Mouse (Mus musculus): ENCODE measurements around the gene Tomm6. TPM values are rescaled to one million over a fixed set of nuclear protein-coding genes. Genes with fewer than 3 reads are reported as not detected.
A peak's percentile ranks its signal among the peaks of the same experiment; 100 is the strongest.

Gene Tomm6
- polyA plus RNA-seq, 1 experiment from 2014 or later, result 327 TPM

DNA sequence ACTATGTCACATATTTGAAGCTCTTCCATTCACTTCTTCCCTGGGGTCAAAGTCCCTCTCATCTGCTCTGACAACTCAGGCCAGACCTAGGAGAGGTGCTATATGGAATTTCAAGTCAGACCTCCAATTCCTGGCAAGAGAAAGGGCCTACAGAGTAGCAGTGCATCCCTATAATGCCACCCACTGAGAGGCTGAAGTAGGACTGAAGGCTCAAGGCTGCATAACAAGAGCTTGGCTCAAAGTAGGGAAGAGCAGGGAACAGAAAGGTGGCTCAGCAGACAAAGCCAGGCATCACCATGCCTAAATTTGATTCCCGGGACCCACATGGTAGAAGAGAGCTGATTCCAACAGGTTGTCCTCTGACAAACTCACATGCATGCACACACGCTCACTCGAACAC, 3.5 kb upstream of the Tomm6 start:
- WGBS, result 94% methylated on average over 3 of the region's 3 CpGs
- Histone ChIP-seq H3K4me3 (no peak overlapping the region), H3K36me3 (no peaks in the 10 kb centered on the region), H3K4me1 (peaks cover 23% of the 10 kb centered on the region), H3K27ac (no peak overlapping the region), H3K27me3 (replicated peaks) (no peaks in the 10 kb centered on the region), H3K9me3 (no peaks in the 10 kb centered on the region), H3K9ac (no peak overlapping the region), H3K4me2 (replicated peaks) (no peak overlapping the region)
- no peak for ATAC-seq (ENCODE audit: low FRiP score, low read depth)

GRCm38 (mm10) chr17:47689894-47690293, 1.7 kb upstream of the Tomm6 start:
- 81% methylated on average over 8 of the region's 8 CpGs for WGBS
- H3K36me3 ChIP-seq, result 0 out of 2 replicates have a peak, but pooled peaks cover under 1% of the 10 kb centered on the region
- peak overlapping the region; percentile 86 for H3K4me2 ChIP-seq (replicated peaks)
- H3K4me3 ChIP-seq, result no peak overlapping the region
- peaks cover 29% of the 10 kb centered on the region for H3K4me1 ChIP-seq
- H3K27me3 ChIP-seq (replicated peaks), result no peaks in the 10 kb centered on the region
- no peak overlapping the region for H3K27ac ChIP-seq
- no peak for ATAC-seq (ENCODE audit: low FRiP score, low read depth)
- H3K9ac ChIP-seq, result no peak overlapping the region
- H3K9me3 ChIP-seq, result no peaks in the 10 kb centered on the region

- WGBS, result under 1% methylated on average over 58 of the region's 58 CpGs
- peak within 1 kb of the TSS; percentile 77 for H3K27ac ChIP-seq
- ATAC-seq (ENCODE audit: low FRiP score, low read depth), result peak; percentile 65
- no peaks in the 10 kb centered on the region for H3K9me3 ChIP-seq
- no peaks in the 10 kb centered on the region for H3K27me3 ChIP-seq (replicated peaks)
- peak within 1 kb of the TSS; percentile 86 for H3K4me2 ChIP-seq (replicated peaks)
- H3K9ac ChIP-seq, result peak within 1 kb of the TSS; percentile 84
- H3K36me3 ChIP-seq, result peaks cover 10% of the 10 kb centered on the region
- peaks cover 24% of the 10 kb centered on the region for H3K4me1 ChIP-seq
- H3K4me3 ChIP-seq, result peak within 1 kb of the TSS; percentile 72
These were observed 706 bp upstream of the Tomm6 start, which contains the start of gene Frs3 for GRCm38 (mm10) chr17:47688608-47689575. TSS of gene Frs3 (plus strand) at chr17:47689030.

DNA sequence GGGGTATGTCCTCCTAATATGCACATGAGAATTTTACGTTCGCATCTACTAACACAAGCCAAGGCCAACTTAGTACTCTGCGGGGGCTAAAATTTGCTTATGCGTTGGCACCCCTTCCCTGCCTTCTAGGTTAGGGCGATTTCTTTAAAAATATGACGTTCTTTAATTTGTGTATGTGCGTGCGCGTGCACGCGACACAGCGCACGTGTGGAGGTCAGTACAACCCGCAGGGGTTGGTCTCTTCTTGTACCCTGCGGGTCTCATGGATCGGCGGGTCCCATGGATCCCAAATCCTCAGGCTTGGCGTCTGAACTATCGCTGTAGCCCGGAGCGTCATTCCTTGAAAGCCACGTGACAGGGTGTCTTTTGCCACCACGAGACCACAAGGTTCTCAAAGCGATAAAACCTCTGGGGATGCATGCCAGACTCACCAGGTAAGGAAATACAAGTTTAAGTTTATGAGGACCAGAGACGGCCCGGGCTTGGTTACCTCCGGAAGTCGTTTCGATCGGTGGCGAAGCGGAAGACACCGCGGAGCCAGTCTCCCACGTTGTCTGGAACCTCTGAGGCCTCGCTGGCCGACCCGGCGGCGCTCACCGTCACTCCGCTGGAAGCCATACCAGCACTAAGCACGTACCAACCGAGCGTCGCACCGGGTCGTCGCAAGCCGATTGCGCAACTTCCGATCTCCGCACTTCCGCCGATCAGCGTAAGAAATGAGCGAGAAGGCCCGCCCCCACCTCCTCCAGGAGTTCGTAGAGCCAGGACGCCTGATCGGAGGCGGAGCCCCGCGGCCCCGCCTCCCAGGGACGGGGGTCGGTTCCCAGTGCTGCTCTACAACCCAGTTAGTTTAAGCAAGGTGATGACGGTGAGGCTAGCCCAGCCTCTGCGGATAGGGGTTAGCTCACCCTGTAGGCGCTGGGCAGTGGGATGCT, 510 bp downstream of the Tomm6 start:
- H3K4me2 ChIP-seq (replicated peaks), result peak overlapping the region; percentile 86
- H3K4me3 ChIP-seq, result peak overlapping the region; percentile 72
- no peaks in the 10 kb centered on the region for H3K9me3 ChIP-seq
- under 1% methylated on average over 70 of the region's 70 CpGs for WGBS
- H3K4me1 ChIP-seq, result peaks cover 22% of the 10 kb centered on the region
- H3K27me3 ChIP-seq (replicated peaks), result no peaks in the 10 kb centered on the region
- peak overlapping the region; percentile 84 for H3K9ac ChIP-seq
- H3K27ac ChIP-seq, result peak overlapping the region; percentile 77; the same call in 1 of the 2 replicates
- peaks cover 22% of the 10 kb centered on the region for H3K36me3 ChIP-seq
- ATAC-seq (ENCODE audit: low FRiP score, low read depth), result peak; percentile 93

- Histone ChIP-seq H3K9me3 (no peaks in the 10 kb centered on the region), H3K4me1 (peaks cover 16% of the 10 kb centered on the region), H3K27me3 (replicated peaks) (no peaks in the 10 kb centered on the region), H3K36me3 (peaks cover 66% of the 10 kb centered on the region), H3K4me2 (replicated peaks) (no peak overlapping the region), H3K9ac (no peak overlapping the region), H3K27ac (no peak overlapping the region), H3K4me3 (no peak overlapping the region)
- 88% methylated on average over 4 of the region's 4 CpGs for WGBS
- ATAC-seq (ENCODE audit: low FRiP score, low read depth), result no peak
These were observed 5.3 kb downstream of the Tomm6 start for GRCm38 (mm10) chr17:47682836-47683235.

GRCm38 (mm10) chr17:47678702-47679101, 9.5 kb downstream of the Tomm6 start:
- no peak for ATAC-seq (ENCODE audit: low FRiP score, low read depth)
- Histone ChIP-seq H3K27me3 (replicated peaks) (no peaks in the 10 kb centered on the region), H3K9me3 (no peaks in the 10 kb centered on the region), H3K36me3 (peaks cover 64% of the 10 kb centered on the region), H3K27ac (no peak overlapping the region), H3K9ac (no peak overlapping the region), H3K4me3 (no peak overlapping the region), H3K4me2 (replicated peaks) (no peak overlapping the region), H3K4me1 (no peaks in the 10 kb centered on the region; the same call in 1 of the 2 replicates)
- 86% methylated on average over 5 of the region's 5 CpGs for WGBS

GRCm38 (mm10) chr17:47678238-47678637, 9.9 kb downstream of the Tomm6 start:
- Histone ChIP-seq H3K4me2 (replicated peaks) (no peak overlapping the region), H3K4me1 (no peaks in the 10 kb centered on the region; the same call in 1 of the 2 replicates), H3K9me3 (no peaks in the 10 kb centered on the region), H3K27me3 (replicated peaks) (peaks cover under 1% of the 10 kb centered on the region; the same call in 1 of the 2 replicates), H3K4me3 (no peak overlapping the region), H3K27ac (no peak overlapping the region), H3K9ac (no peak overlapping the region), H3K36me3 (peaks cover 60% of the 10 kb centered on the region)
- 95% methylated on average over 5 of the region's 5 CpGs for WGBS
- no peak for ATAC-seq (ENCODE audit: low FRiP score, low read depth)

DNA sequence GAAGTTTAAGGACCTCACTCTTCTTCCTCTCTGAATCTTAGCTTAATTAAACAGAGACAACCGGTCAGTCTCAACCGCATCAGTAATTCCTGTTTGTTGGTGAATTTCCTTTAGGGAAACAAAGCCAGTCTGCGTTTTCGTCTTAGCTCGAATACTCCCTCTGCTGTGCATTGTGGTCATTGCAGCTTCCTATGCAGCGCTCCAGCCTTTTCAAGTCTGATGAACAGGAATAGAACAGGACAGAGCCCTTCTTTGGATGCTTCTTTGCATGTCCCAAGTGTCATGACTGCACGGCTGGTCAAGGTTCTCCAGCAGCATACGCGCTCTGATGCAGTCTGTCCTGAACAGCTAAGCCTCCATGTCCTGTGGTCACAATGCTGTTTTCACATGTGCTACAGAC, 11.6 kb downstream of the Tomm6 start:
- peaks cover 13% of the 10 kb centered on the region for H3K4me1 ChIP-seq
- H3K27ac ChIP-seq, result no peak overlapping the region
- ATAC-seq (ENCODE audit: low FRiP score, low read depth), result no peak
- no peak overlapping the region for H3K4me2 ChIP-seq (replicated peaks)
- H3K9me3 ChIP-seq, result no peaks in the 10 kb centered on the region
- peaks cover 48% of the 10 kb centered on the region for H3K36me3 ChIP-seq
- no peak overlapping the region for H3K4me3 ChIP-seq
- H3K27me3 ChIP-seq (replicated peaks), result peaks cover 5% of the 10 kb centered on the region
- no peak overlapping the region for H3K9ac ChIP-seq
- WGBS, result 21% methylated on average over 9 of the region's 9 CpGs

- WGBS, result 3% methylated on average over 68 of the region's 68 CpGs
- Histone ChIP-seq H3K27ac (no peak overlapping the region; the same call in 1 of the 2 replicates), H3K36me3 (peaks cover 15% of the 10 kb centered on the region), H3K4me3 (peak overlapping the region; percentile 35), H3K9me3 (no peaks in the 10 kb centered on the region), H3K27me3 (replicated peaks) (peaks cover 5% of the 10 kb centered on the region), H3K4me1 (peaks cover 13% of the 10 kb centered on the region), H3K4me2 (replicated peaks) (peak overlapping the region; percentile 84), H3K9ac (peak overlapping the region; percentile 54)
- peak; percentile 57 for ATAC-seq (ENCODE audit: low FRiP score, low read depth)
These were observed 15.7 kb downstream of the Tomm6 start for GRCm38 (mm10) chr17:47672311-47673111.

DNA sequence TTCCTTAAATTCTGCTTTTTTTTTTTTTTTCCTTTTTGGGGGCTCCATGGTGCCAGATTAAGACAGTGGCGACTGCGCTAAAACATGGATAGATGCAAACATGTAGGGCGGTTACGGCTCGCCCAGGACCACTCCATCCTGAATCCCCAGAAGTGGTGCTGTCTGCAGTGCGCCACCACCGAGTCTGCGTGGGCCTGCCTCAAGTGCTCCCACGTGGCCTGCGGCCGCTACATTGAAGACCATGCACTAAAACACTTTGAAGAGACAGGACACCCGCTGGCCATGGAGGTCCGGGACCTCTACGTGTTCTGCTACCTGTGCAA, 16.2 kb downstream of the Tomm6 start:
- 10% methylated on average over 14 of the region's 14 CpGs for WGBS
- peak; percentile 57 for ATAC-seq (ENCODE audit: low FRiP score, low read depth)
- H3K9me3 ChIP-seq, result no peaks in the 10 kb centered on the region
- H3K4me3 ChIP-seq, result peak overlapping the region; percentile 35
- H3K4me2 ChIP-seq (replicated peaks), result peak overlapping the region; percentile 84
- H3K9ac ChIP-seq, result peak overlapping the region; percentile 54
- H3K27ac ChIP-seq, result no peak overlapping the region
- peaks cover 13% of the 10 kb centered on the region for H3K36me3 ChIP-seq
- H3K27me3 ChIP-seq (replicated peaks), result peaks cover 5% of the 10 kb centered on the region
- H3K4me1 ChIP-seq, result peaks cover 13% of the 10 kb centered on the region

DNA sequence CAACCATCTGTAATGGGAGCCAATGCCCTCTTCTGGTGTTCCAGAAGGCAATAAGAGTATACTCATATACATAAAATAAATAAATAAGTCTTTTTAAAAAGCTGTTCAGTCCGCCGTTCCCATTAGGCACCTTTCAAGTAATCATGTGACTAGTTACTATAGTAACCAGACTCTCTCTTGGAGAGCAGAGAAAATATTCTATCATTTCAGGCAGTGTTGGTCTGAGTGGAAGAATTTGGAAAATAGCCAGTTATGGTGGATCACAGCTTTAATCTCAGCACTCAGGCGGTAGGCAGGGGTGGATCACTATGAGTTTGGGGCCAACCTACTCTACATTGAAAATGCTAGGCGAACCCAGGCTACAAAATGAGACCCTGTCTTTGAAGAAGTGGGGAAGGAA, 19.0 kb downstream of the Tomm6 start:
- Histone ChIP-seq H3K4me2 (replicated peaks) (no peak overlapping the region), H3K9me3 (no peaks in the 10 kb centered on the region), H3K9ac (no peak overlapping the region), H3K36me3 (peaks cover 5% of the 10 kb centered on the region), H3K27me3 (replicated peaks) (peaks cover 5% of the 10 kb centered on the region), H3K4me1 (peaks cover 13% of the 10 kb centered on the region), H3K27ac (no peak overlapping the region), H3K4me3 (no peak overlapping the region)
- WGBS, result 72% methylated on average over 4 of the region's 4 CpGs
- ATAC-seq (ENCODE audit: low FRiP score, low read depth), result no peak
